Mouse (Mus musculus) megakaryocyte-erythroid progenitor cell, adult 5 weeks (primary cell): ENCODE data around the gene Clec16a. TPM values are rescaled to one million over a fixed set of nuclear protein-coding genes. Genes with fewer than 3 reads are reported as not detected.

Experiments
- polyA plus RNA-seq: library from polyadenylated mRNA; stranded (reverse); fragments of >175 nt; gene quantifications from 2 replicates; pipeline ENCODE4 v1.2.3, GENCODE M21; 2012

Clec16a gene
- 13.8 and 16.3 TPM in 2 replicates for polyA plus RNA-seq

GRCm38 (mm10) chr16:10544995-10545622 lies at the start of gene Clec16a:
TSS of gene Clec16a (plus strand) at chr16:10545339.

GRCm38 (mm10) chr16:10542698-10543365 lies 2.3 kb upstream of the Clec16a start, which contains the start of gene Dexi:
TSS of gene Dexi (minus strand) at chr16:10543054.

GRCm38 (mm10) chr16:10785371-10786231 lies 240.5 kb downstream of the Clec16a start, which contains the start of gene Socs1:
TSS of gene Socs1 (minus strand) at chr16:10785536.

GRCm38 (mm10) chr16:10788271-10788670 lies 243.1 kb downstream of the Clec16a start, which contains the start of gene Tnp2:
TSS of gene Tnp2 (minus strand) at chr16:10788660.

GRCm38 (mm10) chr16:10790702-10791101 lies 245.6 kb downstream of the Clec16a start, which contains the start of gene Prm3:
TSS of gene Prm3 (minus strand) at chr16:10790914.

Other genes with a start within 250 kb of the Clec16a start
- gene Emp2, start 231.4 kb upstream of the Clec16a start, polyA plus RNA-seq: 0.03 TPM in 2 replicates
- 0.13 TPM in 1 of 2 replicates, not detected in the other for gene Tekt5, start 149.8 kb upstream of the Clec16a start, polyA plus RNA-seq
- gene Nubp1, start 133.4 kb upstream of the Clec16a start, polyA plus RNA-seq: 40.2 and 45.9 TPM in 2 replicates
- not detected in 2 replicates for gene Tvp23a, start 98.0 kb upstream of the Clec16a start, polyA plus RNA-seq
- 2.1 and 2.3 TPM in 2 replicates for gene Ciita, start 65.3 kb upstream of the Clec16a start, polyA plus RNA-seq
- gene Dexi, start 2.3 kb upstream of the Clec16a start, polyA plus RNA-seq: 22.6 and 24.6 TPM in 2 replicates
- gene Socs1, start 240.2 kb downstream of the Clec16a start, polyA plus RNA-seq: 14.1 and 21.9 TPM in 2 replicates
- not detected in 2 replicates for gene Tnp2, start 243.3 kb downstream of the Clec16a start, polyA plus RNA-seq
- not detected in 2 replicates for gene Prm3, start 245.6 kb downstream of the Clec16a start, polyA plus RNA-seq